Mouse (Mus musculus) cerebellum, postnatal 14 days (tissue): Measurements from ENCODE around the gene Car6.
A peak's percentile ranks its signal among the peaks of the same experiment; 100 is the strongest.

ENCODE experiments used
- DNase-seq, 2 experiments: peaks; one replicate each; pipeline ENCODE4 v3.0.0; 2021; ENCODE audit warnings: mixed read lengths in 2 of 2

The Car6 gene

DNA sequence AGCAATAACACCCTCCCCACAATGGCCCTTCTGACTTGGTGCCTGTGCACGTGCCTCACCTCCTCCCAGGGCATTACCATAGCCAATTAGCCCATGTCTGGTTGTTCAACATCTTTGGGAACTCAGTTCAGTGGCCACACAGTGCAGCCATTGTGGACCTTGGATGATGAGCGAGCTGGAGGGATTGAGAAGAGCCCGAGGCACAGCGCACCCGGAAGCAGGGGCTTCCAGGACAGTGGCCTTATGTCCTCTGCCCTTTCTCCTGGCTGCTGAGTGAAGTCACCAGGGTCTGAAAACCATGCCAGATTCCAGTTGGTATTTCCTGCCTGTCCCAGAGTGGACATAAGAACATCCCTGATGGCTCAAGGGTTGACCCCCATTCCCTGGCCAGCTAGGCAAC lies at the start of gene Car6:
Car6 (minus strand) TSS at position 101 of the 400 bp plus-strand sequence.
- no peak for DNase-seq

GRCm38 (mm10) chr4:150249731-150250270 lies 48.7 kb upstream of the Car6 start:
- DNase-seq = no peak

DNA sequence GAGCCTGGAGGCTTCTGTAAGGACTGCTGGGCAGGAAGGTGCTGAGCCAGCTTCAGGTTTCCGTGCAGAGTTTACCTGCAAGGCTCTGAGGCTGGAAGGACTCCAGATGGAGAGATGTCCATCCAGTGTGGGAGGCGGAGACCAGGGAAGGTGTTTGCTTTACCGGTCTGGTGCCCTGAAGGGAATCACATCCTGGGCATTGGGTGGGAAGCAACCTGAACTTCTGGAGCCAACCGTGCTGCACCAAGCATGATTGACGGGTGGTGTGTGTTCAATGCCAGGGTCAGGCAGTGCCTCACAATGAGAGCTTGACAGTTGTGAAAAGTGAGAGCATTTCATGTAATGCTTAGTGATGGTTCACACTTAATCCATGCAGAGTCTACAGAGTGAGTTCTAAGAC lies 47.8 kb upstream of the Car6 start:
- DNase-seq = no peak

GRCm38 (mm10) chr4:150248009-150248408 lies 46.9 kb upstream of the Car6 start:
- peak; percentile 89 to 90 for DNase-seq

DNA sequence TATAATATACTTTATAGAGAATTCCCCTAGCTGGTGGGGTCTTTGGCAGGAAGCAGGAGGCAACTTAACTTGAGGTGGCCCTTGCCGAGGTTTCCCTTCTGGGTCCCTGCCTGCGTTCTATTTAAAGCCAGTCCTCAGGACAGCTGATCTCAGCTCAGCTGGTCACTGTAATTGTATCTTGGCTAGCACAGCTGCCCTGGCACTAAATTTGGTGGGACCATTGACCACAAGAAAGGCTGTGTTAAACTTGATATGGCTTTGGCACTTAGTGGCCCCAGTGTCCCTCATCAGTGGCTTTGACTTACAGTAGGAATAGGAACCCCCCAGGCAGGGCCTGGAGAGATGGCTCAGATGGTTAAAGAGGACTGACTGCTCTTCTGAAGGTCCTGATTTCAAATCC lies 44.7 kb upstream of the Car6 start:
- no peak for DNase-seq

DNA sequence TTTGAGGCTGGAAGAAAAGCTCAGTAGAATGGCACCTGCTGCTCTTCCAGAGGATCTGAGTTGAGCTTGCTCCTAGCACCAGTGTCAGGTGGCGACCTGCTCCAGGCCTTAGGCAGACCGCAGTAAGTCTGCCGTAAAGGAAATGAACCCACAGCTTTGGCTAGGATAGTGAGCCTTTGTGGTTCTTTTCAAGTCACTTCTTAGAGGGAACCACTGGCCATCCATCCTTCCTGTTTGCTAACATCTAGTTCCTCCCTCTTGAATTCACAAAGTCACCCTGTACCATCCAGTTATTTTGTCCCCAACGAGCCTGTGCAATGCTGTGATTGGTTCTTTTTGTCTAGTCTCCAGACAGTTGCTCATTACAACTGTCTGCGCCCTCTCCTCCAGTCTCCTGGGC lies 41.6 kb upstream of the Car6 start:
- no peak for DNase-seq

GRCm38 (mm10) chr4:150241708-150242107 lies 40.6 kb upstream of the Car6 start:
- DNase-seq = no peak

GRCm38 (mm10) chr4:150240381-150240886 lies 39.3 kb upstream of the Car6 start:
- DNase-seq = no peak

DNA sequence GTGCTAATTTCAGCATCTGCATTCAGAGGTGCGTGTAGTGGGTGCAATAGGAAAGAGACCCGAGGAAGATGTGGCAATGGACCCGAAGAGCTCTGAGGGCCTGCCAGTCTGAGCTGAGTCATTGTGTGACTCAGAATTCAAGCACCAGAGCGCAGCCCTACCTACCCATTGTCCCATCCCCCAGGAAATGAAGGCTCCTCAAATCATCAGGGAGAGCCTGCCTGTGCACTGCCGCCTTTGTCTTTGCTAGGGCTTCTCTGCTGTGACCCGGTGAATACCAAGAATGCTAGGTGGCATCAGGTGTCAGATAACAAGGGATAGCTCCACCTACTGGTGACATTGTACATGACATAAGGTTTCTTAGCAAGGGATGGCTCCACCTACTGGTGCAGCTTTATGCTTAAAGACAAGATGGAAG lies 38.8 kb upstream of the Car6 start:
- DNase-seq = peak; percentile 91 to 94

- DNase-seq = no peak
Observed at GRCm38 (mm10) chr4:150239503-150239902, 38.4 kb upstream of the Car6 start.

- no peak for DNase-seq
Observed at GRCm38 (mm10) chr4:150239087-150239480, 38.0 kb upstream of the Car6 start.

- peak in 1 of 2 experiments; percentile 40 for DNase-seq
Observed at GRCm38 (mm10) chr4:150238433-150239086, 37.4 kb upstream of the Car6 start.

GRCm38 (mm10) chr4:150237636-150238361 lies 36.7 kb upstream of the Car6 start:
- peak; percentile 45 to 52 for DNase-seq

- DNase-seq = peak; percentile 99 to 100
Observed at GRCm38 (mm10) chr4:150236521-150237481, 35.7 kb upstream of the Car6 start, which contains the start of gene Eno1. Eno1 (plus strand) TSS chr4:150236721.

- no peak for DNase-seq
Observed at GRCm38 (mm10) chr4:150236031-150236430, 34.9 kb upstream of the Car6 start.

- no peak for DNase-seq
Observed at GRCm38 (mm10) chr4:150235585-150235984, 34.5 kb upstream of the Car6 start.

GRCm38 (mm10) chr4:150234599-150235327 lies 33.6 kb upstream of the Car6 start:
- DNase-seq = no peak

DNA sequence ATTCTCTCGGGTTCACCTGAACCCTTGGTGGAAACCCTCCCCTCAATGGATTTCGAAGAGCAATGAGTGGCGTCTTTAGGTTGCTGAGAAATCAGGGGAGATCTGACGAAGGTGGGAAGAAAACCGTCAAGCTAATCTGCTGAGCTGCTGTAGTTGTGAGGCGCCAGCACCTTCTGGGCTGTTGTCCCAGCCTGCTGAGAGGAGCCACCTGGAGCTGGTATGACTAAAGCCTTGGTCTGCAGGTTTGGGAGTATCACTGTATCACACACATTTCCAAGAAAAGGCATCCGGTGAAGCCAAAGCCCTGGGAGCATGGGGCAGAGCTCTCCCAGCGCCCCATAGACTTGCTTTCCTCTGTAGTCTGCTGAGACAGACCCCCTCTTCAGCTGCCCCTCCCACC lies 30.7 kb upstream of the Car6 start:
- peak; percentile 47 to 77 for DNase-seq

DNA sequence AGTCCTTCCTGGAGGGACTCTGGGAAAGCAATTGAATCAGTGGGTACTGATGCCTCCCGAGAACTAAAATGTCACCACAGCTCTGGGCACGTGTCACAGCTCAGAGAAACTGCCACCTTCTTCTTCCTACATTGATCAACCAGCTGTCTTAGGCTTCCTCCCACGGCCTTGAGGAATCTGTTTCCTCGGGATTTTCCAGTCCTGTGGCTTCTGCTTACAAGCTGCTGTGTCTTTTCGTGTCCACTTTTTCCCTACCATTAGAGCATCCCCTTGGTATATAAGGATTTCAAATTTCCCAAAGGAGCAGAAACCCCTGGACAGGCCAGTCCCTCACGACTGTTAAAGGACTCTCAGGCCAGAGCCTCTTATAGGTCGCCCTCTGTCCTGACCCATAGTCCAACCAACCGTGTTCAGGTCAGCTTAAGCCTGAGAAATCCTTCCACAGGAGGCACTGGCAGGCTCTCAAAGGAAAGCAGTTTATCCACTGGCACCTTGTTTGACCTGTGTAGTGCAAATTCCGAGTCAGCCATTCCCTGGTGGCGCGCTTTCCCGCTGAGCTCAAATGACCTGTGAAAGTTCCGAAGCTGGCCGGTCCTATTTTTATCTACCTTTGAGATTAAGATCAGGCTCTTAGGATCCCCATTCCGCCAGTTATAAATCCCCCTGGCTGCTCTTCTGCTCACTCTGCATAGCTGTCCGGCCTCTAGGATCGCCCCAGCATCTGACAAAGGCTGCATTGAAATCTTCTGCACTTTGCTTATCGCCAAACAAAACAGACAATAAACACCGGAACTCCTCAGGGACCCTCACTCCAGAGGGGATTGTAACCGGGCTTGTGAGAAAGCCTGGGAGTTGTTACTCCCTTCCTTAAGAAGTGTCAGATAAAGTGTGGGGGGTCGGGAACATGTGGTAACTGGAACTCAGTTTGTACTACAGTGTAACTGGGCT lies 29.6 kb upstream of the Car6 start:
- peak in 1 of 2 experiments; percentile 49 for DNase-seq

- DNase-seq = no peak
Observed at GRCm38 (mm10) chr4:150229747-150230390, 28.7 kb upstream of the Car6 start.
